Mouse (Mus musculus): Measurements from ENCODE around the gene Ddx46. TPM values are rescaled to one million over a fixed set of nuclear protein-coding genes. Genes with fewer than 3 reads are reported as not detected.
"Not testable (repeated sequence)": the region's sequence is repeated elsewhere in the genome, so short reads cannot be mapped to it uniquely, and the experiment has no call there.

Gene Ddx46
- polyA plus RNA-seq, 1 experiment from 2014 or later = 58.2 TPM

- peak overlapping the region; percentile 84 for H3K4me2 ChIP-seq (ENCODE audit: low read depth, low read length, severe bottlenecking)
- not testable (repeated sequence) for H3K4me1 ChIP-seq (replicated peaks; ENCODE audit: control insufficient read depth, insufficient read depth, low read length); H3K27me3 ChIP-seq (ENCODE audit: control insufficient read depth, insufficient read depth, low read length); H3K9me3 ChIP-seq (ENCODE audit: control insufficient read depth, low read length); H3K36me3 ChIP-seq (ENCODE audit: control insufficient read depth, insufficient read depth, low read length); ATAC-seq (replicated peaks; ENCODE audit: low FRiP score); DNase-seq (ENCODE audit: low spot score)
- H3K27ac ChIP-seq (ENCODE audit: low read depth, low read length) = peak overlapping the region; percentile 71; the same call in 1 of the 2 replicates
- WGBS = 26% methylated on average over 20 of the region's 20 CpGs
- peak overlapping the region; percentile 83 for H3K9ac ChIP-seq (ENCODE audit: low read length)
- H3K4me3 ChIP-seq (ENCODE audit: low read depth, low read length) = peak overlapping the region; percentile 67
These were observed 12.6 kb upstream of the Ddx46 start for GRCm38 (mm10) chr13:55622156-55622648.

- peak within 1 kb of the TSS; percentile 83 for H3K9ac ChIP-seq (ENCODE audit: low read length)
- H3K9me3 ChIP-seq (ENCODE audit: control insufficient read depth, low read length) = no peaks in the 10 kb centered on the region
- no peaks in the 10 kb centered on the region for H3K27me3 ChIP-seq (ENCODE audit: control insufficient read depth, insufficient read depth, low read length)
- peak within 1 kb of the TSS; percentile 84 for H3K4me2 ChIP-seq (ENCODE audit: low read depth, low read length, severe bottlenecking)
- peak within 1 kb of the TSS; percentile 67 for H3K4me3 ChIP-seq (ENCODE audit: low read depth, low read length)
- peak; percentile 97 for ATAC-seq (replicated peaks; ENCODE audit: low FRiP score)
- no peaks in the 10 kb centered on the region for H3K36me3 ChIP-seq (ENCODE audit: control insufficient read depth, insufficient read depth, low read length)
- peak; percentile 88 for DNase-seq (ENCODE audit: low spot score)
- WGBS = under 1% methylated on average over 59 of the region's 59 CpGs
- H3K27ac ChIP-seq (ENCODE audit: low read depth, low read length) = peak within 1 kb of the TSS; percentile 71
- no peaks in the 10 kb centered on the region for H3K4me1 ChIP-seq (replicated peaks; ENCODE audit: control insufficient read depth, insufficient read depth, low read length)
These were observed 11.9 kb upstream of the Ddx46 start, which contains the start of gene Caml for GRCm38 (mm10) chr13:55622649-55623541. Gene Caml, plus strand, starts transcription at chr13:55623005.

DNA sequence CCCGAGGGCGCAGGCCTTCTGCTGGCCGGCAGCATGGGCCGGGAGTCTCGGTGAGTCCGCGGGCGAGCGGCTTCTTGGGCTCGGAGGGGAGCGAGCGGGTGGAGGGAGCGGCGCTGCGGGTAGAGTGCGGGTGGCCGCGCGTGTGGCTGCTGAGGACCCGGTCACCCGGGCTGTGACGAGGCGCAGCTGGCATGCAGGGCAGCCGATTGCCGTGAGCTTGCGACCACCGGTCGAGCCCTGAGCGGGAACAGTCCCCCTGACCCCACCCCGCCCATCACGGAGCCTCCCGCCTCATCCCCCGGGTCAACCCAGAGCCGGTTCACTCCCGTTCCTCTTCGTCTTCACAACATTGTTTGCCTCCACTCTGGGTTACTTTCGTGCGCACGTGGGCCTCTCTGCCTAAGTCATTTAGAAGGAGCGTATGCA is 332 bp downstream of the Ddx46 start:
- Histone ChIP-seq H3K4me3 (ENCODE audit: low read depth, low read length) (peak overlapping the region; percentile 99), H3K4me2 (ENCODE audit: low read depth, low read length, severe bottlenecking) (peak overlapping the region; percentile 81), H3K27ac (ENCODE audit: low read depth, low read length) (no peak overlapping the region), H3K36me3 (ENCODE audit: control insufficient read depth, insufficient read depth, low read length) (peaks cover 5% of the 10 kb centered on the region; the same call in 1 of the 2 replicates), H3K9me3 (ENCODE audit: control insufficient read depth, low read length) (no peaks in the 10 kb centered on the region), H3K27me3 (ENCODE audit: control insufficient read depth, insufficient read depth, low read length) (no peaks in the 10 kb centered on the region), H3K4me1 (replicated peaks; ENCODE audit: control insufficient read depth, insufficient read depth, low read length) (peaks cover 4% of the 10 kb centered on the region; the same call in 1 of the 2 replicates), H3K9ac (ENCODE audit: low read length) (peak overlapping the region; percentile 93)
- ATAC-seq (replicated peaks; ENCODE audit: low FRiP score) (peak; percentile 61), DNase-seq (ENCODE audit: low spot score) (no peak)
- WGBS = 0% methylated on average over 39 of the region's 40 CpGs

DNA sequence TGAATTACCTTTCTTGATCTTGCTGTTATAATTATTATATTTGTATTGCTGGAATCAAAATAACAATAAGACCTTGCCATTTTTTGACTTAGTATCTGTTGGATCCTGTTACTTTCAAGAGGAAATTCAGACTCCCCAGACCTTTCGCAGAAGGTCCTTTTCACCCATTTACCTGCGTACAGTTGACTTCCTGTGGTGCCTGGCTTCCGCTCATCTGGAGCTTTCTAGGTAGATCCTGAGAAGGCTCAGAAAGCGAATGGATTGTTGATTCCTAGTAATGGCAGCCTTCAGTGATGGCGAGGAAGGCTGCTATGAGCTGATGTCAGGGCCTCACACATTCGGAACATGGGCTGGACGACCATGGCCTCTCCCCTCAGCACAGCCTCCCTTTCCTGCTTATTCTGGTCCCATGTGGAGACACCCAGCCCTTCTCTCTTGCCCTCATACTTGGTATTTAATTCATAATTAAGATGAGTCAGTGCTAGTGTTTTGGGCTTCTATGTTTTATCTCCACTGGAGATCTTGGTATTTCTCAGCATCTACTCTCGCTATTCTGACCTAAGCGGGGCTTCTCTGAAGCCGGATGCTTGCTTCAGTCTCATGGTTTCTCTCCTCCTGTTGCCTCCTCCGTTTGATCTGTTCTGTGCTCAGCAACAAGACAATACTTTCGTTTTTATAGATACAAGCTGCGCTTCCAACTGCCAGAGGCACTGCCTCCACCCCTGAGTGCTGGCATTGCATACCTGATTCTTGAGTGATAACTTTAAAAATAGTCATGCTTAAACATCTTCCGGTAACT is 1.6 kb downstream of the Ddx46 start:
- H3K9me3 ChIP-seq (ENCODE audit: control insufficient read depth, low read length) = no peaks in the 10 kb centered on the region
- H3K36me3 ChIP-seq (ENCODE audit: control insufficient read depth, insufficient read depth, low read length) = peaks cover 5% of the 10 kb centered on the region; the same call in 1 of the 2 replicates
- no peak overlapping the region for H3K9ac ChIP-seq (ENCODE audit: low read length)
- H3K4me3 ChIP-seq (ENCODE audit: low read depth, low read length) = no peak overlapping the region
- WGBS = 91% methylated on average over 14 of the region's 14 CpGs
- no peak overlapping the region for H3K27ac ChIP-seq (ENCODE audit: low read depth, low read length)
- H3K4me1 ChIP-seq (replicated peaks; ENCODE audit: control insufficient read depth, insufficient read depth, low read length) = peaks cover 4% of the 10 kb centered on the region; the same call in 1 of the 2 replicates
- ATAC-seq (replicated peaks; ENCODE audit: low FRiP score) (no peak), DNase-seq (ENCODE audit: low spot score) (no peak)
- no peak overlapping the region for H3K4me2 ChIP-seq (ENCODE audit: low read depth, low read length, severe bottlenecking)
- H3K27me3 ChIP-seq (ENCODE audit: control insufficient read depth, insufficient read depth, low read length) = no peaks in the 10 kb centered on the region

DNA sequence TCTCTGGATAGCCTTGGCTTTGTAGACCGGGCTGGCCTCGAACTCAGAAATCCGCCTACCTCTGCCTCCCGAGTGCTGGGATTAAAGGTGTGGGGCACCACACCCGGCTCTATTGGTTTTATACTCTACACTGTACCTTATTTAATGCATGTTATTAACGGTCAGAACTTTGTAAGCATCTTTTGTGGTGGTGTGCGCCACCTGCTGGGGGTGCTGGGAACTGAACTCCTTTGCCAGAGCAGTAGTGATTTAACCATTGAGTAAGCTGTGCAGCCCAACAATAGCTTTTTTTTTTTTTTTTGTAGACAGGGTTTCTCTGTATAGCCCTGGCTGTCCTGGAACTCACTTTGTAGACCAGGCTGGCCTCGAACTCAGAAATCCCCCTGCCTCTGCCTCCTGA is 5.7 kb downstream of the Ddx46 start:
- not testable (repeated sequence) for H3K27me3 ChIP-seq (ENCODE audit: control insufficient read depth, insufficient read depth, low read length); H3K27ac ChIP-seq (ENCODE audit: low read depth, low read length); H3K4me1 ChIP-seq (replicated peaks; ENCODE audit: control insufficient read depth, insufficient read depth, low read length); H3K4me3 ChIP-seq (ENCODE audit: low read depth, low read length); H3K9me3 ChIP-seq (ENCODE audit: control insufficient read depth, low read length); H3K9ac ChIP-seq (ENCODE audit: low read length); ATAC-seq (replicated peaks; ENCODE audit: low FRiP score); H3K36me3 ChIP-seq (ENCODE audit: control insufficient read depth, insufficient read depth, low read length); H3K4me2 ChIP-seq (ENCODE audit: low read depth, low read length, severe bottlenecking)
- 62% methylated on average over 8 of the region's 8 CpGs for WGBS
- DNase-seq (ENCODE audit: low spot score) = peak; percentile 89

DNA sequence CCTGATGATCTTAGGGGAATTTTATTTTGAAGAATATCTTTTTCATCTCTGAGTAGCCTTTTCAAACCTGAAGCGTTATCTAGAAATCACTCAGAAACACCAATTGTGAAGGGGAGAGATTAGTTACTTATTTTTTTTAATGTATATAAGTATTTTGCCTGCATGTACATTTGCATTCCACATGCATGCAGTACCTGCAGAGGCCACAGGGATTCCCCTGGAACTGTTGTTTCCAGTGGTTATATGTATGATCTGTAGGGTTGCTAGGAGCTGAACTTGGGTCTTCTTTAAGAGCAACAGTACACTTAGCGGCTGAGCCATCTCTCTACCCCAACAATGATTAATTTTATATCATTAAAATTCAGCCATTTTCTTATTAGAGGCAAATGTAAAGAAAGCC is 9.7 kb downstream of the Ddx46 start:
- Histone ChIP-seq H3K36me3 (ENCODE audit: control insufficient read depth, insufficient read depth, low read length) (peaks cover 18% of the 10 kb centered on the region; the same call in 1 of the 2 replicates), H3K4me2 (ENCODE audit: low read depth, low read length, severe bottlenecking) (no peak overlapping the region), H3K4me1 (replicated peaks; ENCODE audit: control insufficient read depth, insufficient read depth, low read length) (no peaks in the 10 kb centered on the region), H3K27me3 (ENCODE audit: control insufficient read depth, insufficient read depth, low read length) (no peaks in the 10 kb centered on the region), H3K4me3 (ENCODE audit: low read depth, low read length) (no peak overlapping the region), H3K27ac (ENCODE audit: low read depth, low read length) (no peak overlapping the region), H3K9ac (ENCODE audit: low read length) (no peak overlapping the region), H3K9me3 (ENCODE audit: control insufficient read depth, low read length) (no peaks in the 10 kb centered on the region)
- 96% methylated on average over 2 of the region's 2 CpGs for WGBS
- ATAC-seq (replicated peaks; ENCODE audit: low FRiP score) (no peak), DNase-seq (ENCODE audit: low spot score) (no peak)

DNA sequence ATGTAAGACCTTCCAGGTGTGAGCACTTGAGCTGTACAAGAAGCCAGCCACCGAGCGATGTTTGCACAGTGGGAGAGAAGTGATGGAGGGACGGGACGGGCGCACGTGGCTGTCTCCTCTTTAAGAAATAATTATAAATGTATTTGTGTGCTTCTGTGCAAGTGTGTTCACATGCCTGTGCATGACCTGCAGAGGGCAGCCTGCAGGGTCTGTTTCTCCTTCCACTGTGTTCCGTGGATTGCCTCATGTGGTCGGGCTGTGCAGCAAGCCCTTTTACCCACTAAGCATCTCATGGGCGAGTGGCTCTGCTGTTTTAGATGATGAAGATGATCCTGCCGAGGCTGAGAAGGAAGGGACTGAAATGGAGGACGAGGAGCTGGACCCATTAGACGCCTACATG is 15.3 kb downstream of the Ddx46 start:
- Histone ChIP-seq H3K4me2 (ENCODE audit: low read depth, low read length, severe bottlenecking) (no peak overlapping the region), H3K9ac (ENCODE audit: low read length) (no peak overlapping the region), H3K9me3 (ENCODE audit: control insufficient read depth, low read length) (no peaks in the 10 kb centered on the region), H3K27me3 (ENCODE audit: control insufficient read depth, insufficient read depth, low read length) (no peaks in the 10 kb centered on the region), H3K27ac (ENCODE audit: low read depth, low read length) (no peak overlapping the region), H3K36me3 (ENCODE audit: control insufficient read depth, insufficient read depth, low read length) (peaks cover 29% of the 10 kb centered on the region; the same call in 1 of the 2 replicates), H3K4me3 (ENCODE audit: low read depth, low read length) (no peak overlapping the region), H3K4me1 (replicated peaks; ENCODE audit: control insufficient read depth, insufficient read depth, low read length) (no peaks in the 10 kb centered on the region)
- WGBS = 90% methylated on average over 12 of the region's 12 CpGs
- ATAC-seq (replicated peaks; ENCODE audit: low FRiP score) (no peak), DNase-seq (ENCODE audit: low spot score) (no peak)

DNA sequence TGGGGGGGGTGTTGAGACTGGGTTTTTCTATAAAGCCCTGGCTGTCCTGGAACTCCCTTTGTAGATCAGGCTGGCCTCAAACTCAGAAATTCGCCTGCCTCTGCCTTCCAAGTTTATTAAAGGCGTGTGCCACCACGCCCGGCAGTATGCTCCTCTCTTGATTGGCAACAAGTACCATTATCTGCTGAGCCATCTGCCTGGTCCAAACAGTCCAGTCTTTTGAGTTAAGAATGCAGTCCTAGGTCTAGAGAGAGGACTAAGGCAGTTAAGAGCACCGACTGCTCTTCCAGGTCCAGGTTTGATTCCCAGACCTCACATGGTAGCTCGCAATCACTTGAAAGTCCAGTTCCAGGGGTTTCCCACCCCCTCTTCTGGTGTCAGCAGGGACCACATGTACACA is 16.2 kb downstream of the Ddx46 start:
- Histone ChIP-seq H3K4me2 (ENCODE audit: low read depth, low read length, severe bottlenecking) (no peak overlapping the region), H3K9me3 (ENCODE audit: control insufficient read depth, low read length) (no peaks in the 10 kb centered on the region), H3K27me3 (ENCODE audit: control insufficient read depth, insufficient read depth, low read length) (no peaks in the 10 kb centered on the region), H3K36me3 (ENCODE audit: control insufficient read depth, insufficient read depth, low read length) (peaks cover 30% of the 10 kb centered on the region; the same call in 1 of the 2 replicates), H3K27ac (ENCODE audit: low read depth, low read length) (no peak overlapping the region), H3K9ac (ENCODE audit: low read length) (no peak overlapping the region), H3K4me3 (ENCODE audit: low read depth, low read length) (no peak overlapping the region), H3K4me1 (replicated peaks; ENCODE audit: control insufficient read depth, insufficient read depth, low read length) (no peaks in the 10 kb centered on the region)
- ATAC-seq (replicated peaks; ENCODE audit: low FRiP score) = no peak
- 95% methylated on average over 6 of the region's 6 CpGs for WGBS
- DNase-seq (ENCODE audit: low spot score) = no peak
